Mouse (Mus musculus) monocyte, adult 59 days (primary cell): ENCODE data around the gene Ppm1h. TPM values are rescaled to one million over a fixed set of nuclear protein-coding genes. Genes with fewer than 3 reads are reported as not detected.

ENCODE experiments used
- total RNA-seq, 2 experiments: library from RNA; stranded (reverse); gene quantifications; one replicate each; pipeline ENCODE4 v1.2.4; 2023

Ppm1h gene
- total RNA-seq: 100 to 1,000 TPM; 101 to 103 TPM

DNA sequence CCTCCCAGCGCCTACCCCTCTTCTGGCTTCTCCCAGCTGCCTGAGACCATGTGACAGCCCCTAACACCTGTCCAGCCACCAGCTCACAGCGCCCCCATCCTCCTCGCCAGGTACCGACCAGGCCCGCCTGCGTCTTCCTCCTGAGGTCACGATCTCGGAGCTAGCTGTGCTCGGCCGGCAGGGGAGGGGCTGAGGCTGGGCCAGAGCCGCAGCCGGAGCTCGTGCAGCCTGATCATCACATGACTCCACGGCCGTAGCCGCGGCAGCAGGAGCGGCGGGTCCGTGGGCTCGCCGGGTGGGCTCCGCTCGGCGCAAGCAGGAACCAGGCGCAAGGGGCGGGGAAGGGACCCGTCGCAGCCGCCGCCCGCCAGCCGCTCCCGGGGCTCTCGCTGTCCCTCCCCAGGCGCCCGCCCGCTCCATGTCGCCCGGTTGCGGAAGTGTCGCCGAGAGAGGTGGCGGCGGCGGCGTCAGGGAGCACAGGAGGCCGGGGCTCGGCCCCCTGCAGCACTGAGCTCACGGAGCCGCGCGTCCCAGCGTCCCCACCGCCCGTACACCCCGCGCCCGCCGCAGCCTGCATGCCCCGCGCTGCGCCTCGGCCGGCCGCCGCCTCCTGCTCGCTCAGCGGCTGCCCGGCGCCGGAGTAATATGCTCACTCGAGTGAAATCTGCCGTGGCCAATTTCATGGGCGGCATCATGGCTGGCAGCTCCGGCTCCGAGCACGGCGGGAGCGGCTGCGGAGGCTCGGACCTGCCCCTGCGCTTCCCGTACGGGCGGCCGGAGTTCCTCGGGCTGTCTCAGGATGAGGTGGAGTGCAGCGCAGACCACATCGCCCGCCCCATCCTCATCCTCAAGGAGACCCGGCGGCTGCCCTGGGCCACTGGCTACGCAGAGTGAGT lies at the start of gene Ppm1h:
Ppm1h (plus strand) TSS at position 222 of the 896 bp plus-strand sequence.

Other genes starting within 250 kb of the Ppm1h start
- not detected for gene Avpr1a, start 230.3 kb upstream of the Ppm1h start, total RNA-seq